Mouse (Mus musculus) testis, adult 2 months (tissue): ENCODE measurements around the gene Map1b.

Experiments
- CTCF ChIP-seq: fragments of 200-500 bp; IDR thresholded peaks from 2 replicates; pipeline ENCODE4 v1.5.1; 2012; ENCODE audit warnings: low read depth, mild to moderate bottlenecking, inconsistent platforms, low read length, moderate library complexity; ENCODE audit not compliant: control insufficient read depth, insufficient read depth, insufficient replicate concordance
- POLR2A ChIP-seq: fragments of 200-500 bp; IDR thresholded peaks from 2 replicates; pipeline ENCODE4 v1.6.1; 2012; ENCODE audit warnings: low read depth, mild to moderate bottlenecking, inconsistent platforms, low read length, moderate library complexity; ENCODE audit not compliant: control insufficient read depth

GRCm38 (mm10) chr13:99464551-99464950 is 51.8 kb downstream of the Map1b start:
- TF ChIP-seq POLR2A (no peak), CTCF (no peak)
